Mouse (Mus musculus): Measurements from ENCODE around the gene 4921517D22Rik. TPM values are rescaled to one million over a fixed set of nuclear protein-coding genes. Genes with fewer than 3 reads are reported as not detected.
"Not testable (repeated sequence)": the region's sequence is repeated elsewhere in the genome, so short reads cannot be mapped to it uniquely, and the experiment has no call there.

4921517D22Rik gene
- not detected in 2 replicates for polyA plus RNA-seq (2012; rRNA removed)

DNA sequence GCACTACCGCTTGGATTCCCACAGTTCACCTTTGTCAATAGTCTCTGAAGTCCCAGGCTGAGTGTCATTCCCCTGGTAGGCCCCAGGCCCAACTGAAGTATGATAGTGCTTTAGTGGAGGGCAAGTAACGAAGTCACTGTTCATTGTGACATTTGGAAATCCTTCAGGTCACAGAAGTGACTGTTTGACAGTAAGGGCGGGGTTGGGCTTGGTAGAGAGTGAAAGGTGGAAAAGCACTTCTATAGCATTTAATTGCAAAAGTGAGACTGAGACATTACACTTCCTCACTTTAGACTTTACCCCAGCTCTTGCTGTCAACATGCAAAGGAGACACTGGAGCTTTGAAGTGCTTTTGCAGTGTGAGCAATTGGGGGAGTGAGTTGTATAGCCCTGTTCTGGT is at the start of gene 4921517D22Rik:
4921517D22Rik (minus strand) TSS at position 101 of the 400 bp plus-strand sequence.
- TF ChIP-seq CTCF (IDR thresholded peaks at IDR 0.05; ENCODE audit: extremely low read depth, insufficient read depth, insufficient read length, insufficient replicate concordance) = no peak
- no peak for TF ChIP-seq POLR2A (IDR thresholded peaks at IDR 0.05; ENCODE audit: low read depth, low read length)
- no peak within 1 kb of the TSS for H3K4me3 ChIP-seq (ENCODE audit: extremely low read depth, insufficient read depth, insufficient read length)
- no peak for DNase-seq (ENCODE audit: low read depth in 1 of 2, low spot score in 2 of 2)
- H3K4me1 ChIP-seq (ENCODE audit: control insufficient read depth, insufficient read depth, insufficient read length) = no peaks in the 10 kb centered on the region
- 92% methylated on average over 3 of the region's 3 CpGs for WGBS
- no peaks in the 10 kb centered on the region for H3K36me3 ChIP-seq (ENCODE audit: control insufficient read depth, insufficient read depth, low read length)
- no peak within 1 kb of the TSS for H3K27ac ChIP-seq (ENCODE audit: insufficient read depth, low read length)
- no peaks in the 10 kb centered on the region for H3K27me3 ChIP-seq (ENCODE audit: control insufficient read depth, insufficient read depth, low read length)

DNA sequence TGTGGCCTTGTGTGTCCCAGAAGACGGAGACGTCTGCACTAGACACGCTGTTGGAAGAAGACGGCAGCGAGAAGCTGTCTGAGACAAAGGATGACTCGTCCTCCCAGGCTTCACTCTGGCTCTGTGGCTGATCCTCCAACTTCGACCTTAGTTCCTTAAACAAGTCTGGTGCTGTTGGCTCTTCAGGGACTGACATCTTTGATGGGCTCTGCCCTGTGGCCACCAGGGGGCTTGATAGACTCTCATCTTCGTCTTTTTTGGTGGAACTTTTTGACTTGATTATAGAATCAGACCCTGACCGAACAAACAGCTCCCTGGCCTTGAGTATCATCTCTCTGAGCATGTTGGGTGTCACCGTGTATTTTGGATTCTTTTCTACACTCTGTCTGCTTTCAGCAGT is 47.8 kb upstream of the 4921517D22Rik start:
- WGBS = 44% methylated on average over 10 of the region's 10 CpGs
- no peaks in the 10 kb centered on the region for H3K4me1 ChIP-seq (ENCODE audit: control insufficient read depth, insufficient read depth, insufficient read length)
- TF ChIP-seq CTCF (IDR thresholded peaks at IDR 0.05; ENCODE audit: extremely low read depth, insufficient read depth, insufficient read length, insufficient replicate concordance) = no peak
- TF ChIP-seq POLR2A (IDR thresholded peaks at IDR 0.05; ENCODE audit: low read depth, low read length) = no peak
- no peak overlapping the region for H3K27ac ChIP-seq (ENCODE audit: insufficient read depth, low read length)
- H3K36me3 ChIP-seq (ENCODE audit: control insufficient read depth, insufficient read depth, low read length) = no peaks in the 10 kb centered on the region
- no peak for DNase-seq (ENCODE audit: low read depth in 1 of 2, low spot score in 2 of 2)
- H3K4me3 ChIP-seq (ENCODE audit: extremely low read depth, insufficient read depth, insufficient read length) = no peak overlapping the region
- H3K27me3 ChIP-seq (ENCODE audit: control insufficient read depth, insufficient read depth, low read length) = no peaks in the 10 kb centered on the region

DNA sequence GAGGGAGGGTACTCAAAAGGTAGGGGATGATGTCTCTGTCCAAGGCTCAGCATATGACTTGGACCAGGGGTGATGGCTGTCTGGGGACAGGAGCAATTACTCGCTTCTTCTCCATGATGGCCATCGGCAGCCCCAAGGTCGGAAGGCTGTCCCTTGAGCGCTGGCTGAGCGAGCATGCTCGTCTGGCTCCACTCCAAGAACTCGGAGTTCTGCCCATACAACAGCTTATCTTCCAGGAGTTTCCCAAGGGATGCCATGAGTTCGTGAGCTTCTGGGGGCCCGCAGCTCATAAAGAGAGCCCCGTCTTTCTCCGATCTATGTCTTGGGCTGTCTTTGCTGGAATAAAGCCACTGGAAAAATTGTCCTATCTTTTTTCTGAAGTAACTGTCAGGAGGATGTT is 47.2 kb upstream of the 4921517D22Rik start:
- no peak for DNase-seq (ENCODE audit: low read depth in 1 of 2, low spot score in 2 of 2)
- 91% methylated on average over 11 of the region's 11 CpGs for WGBS
- TF ChIP-seq CTCF (IDR thresholded peaks at IDR 0.05; ENCODE audit: extremely low read depth, insufficient read depth, insufficient read length, insufficient replicate concordance) (no peak), POLR2A (IDR thresholded peaks at IDR 0.05; ENCODE audit: low read depth, low read length) (no peak)

DNA sequence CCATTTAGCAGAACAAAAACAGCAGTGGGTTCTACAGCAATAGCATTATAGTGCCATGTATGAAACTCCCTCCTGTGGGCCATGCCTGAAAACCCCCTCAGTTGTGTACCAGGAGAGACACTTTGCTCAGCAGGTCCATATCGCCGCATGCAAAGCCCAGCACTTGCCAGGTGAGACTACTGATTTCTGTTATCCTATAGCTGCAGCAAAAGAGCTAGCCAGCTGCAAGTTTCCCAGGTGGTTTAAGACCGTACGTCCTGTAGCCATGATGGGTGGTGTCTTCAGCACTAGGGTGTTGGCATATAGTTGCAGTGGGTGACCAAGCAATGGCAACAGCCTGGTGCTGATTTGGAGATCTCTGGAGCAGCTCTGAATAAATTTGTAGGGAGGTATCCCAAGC is 45.5 kb upstream of the 4921517D22Rik start:
- H3K27ac ChIP-seq (ENCODE audit: insufficient read depth, low read length) = peak overlapping the region; percentile 54; the same call in 1 of the 2 replicates

More for the DNA sequence above, 47.2 kb upstream of the 4921517D22Rik start:
- Histone ChIP-seq H3K4me1 (ENCODE audit: control insufficient read depth, insufficient read depth, insufficient read length) (no peaks in the 10 kb centered on the region), H3K27ac (ENCODE audit: insufficient read depth, low read length) (no peak overlapping the region), H3K27me3 (ENCODE audit: control insufficient read depth, insufficient read depth, low read length) (no peaks in the 10 kb centered on the region), H3K36me3 (ENCODE audit: control insufficient read depth, insufficient read depth, low read length) (no peaks in the 10 kb centered on the region), H3K4me3 (ENCODE audit: extremely low read depth, insufficient read depth, insufficient read length) (no peak overlapping the region)

DNA sequence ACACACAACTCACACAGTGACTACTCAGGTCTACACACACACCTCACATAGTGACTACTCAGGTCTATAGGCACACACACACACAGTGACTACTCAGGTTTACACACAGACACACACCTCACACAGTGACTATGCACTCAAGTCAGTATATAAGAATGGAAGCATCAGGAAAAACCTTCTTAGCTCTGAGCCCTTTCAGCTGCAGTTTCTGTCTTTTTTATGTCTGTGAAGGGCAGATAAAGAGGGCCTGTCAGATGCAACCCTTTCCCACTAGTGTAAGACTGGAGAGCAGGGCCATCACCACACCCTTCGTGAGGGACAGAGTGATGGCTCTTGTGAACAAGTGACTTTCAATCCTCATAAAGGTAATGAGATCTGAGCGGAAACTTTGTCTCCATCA is 44.5 kb upstream of the 4921517D22Rik start:
- no peak overlapping the region; the same call in 1 of the 2 replicates for H3K27ac ChIP-seq (ENCODE audit: insufficient read depth, low read length)
- DNase-seq (ENCODE audit: low read depth in 1 of 2, low spot score in 2 of 2) = no peak
- no peaks in the 10 kb centered on the region for H3K36me3 ChIP-seq (ENCODE audit: control insufficient read depth, insufficient read depth, low read length)
- H3K4me3 ChIP-seq (ENCODE audit: extremely low read depth, insufficient read depth, insufficient read length) = no peak overlapping the region
- no peaks in the 10 kb centered on the region for H3K4me1 ChIP-seq (ENCODE audit: control insufficient read depth, insufficient read depth, insufficient read length)
- no peaks in the 10 kb centered on the region for H3K27me3 ChIP-seq (ENCODE audit: control insufficient read depth, insufficient read depth, low read length)
- TF ChIP-seq CTCF (IDR thresholded peaks at IDR 0.05; ENCODE audit: extremely low read depth, insufficient read depth, insufficient read length, insufficient replicate concordance) (no peak), POLR2A (IDR thresholded peaks at IDR 0.05; ENCODE audit: low read depth, low read length) (no peak)
- 86% methylated on average over 2 of the region's 2 CpGs for WGBS

More for the DNA sequence above, 45.5 kb upstream of the 4921517D22Rik start:
- TF ChIP-seq CTCF (IDR thresholded peaks at IDR 0.05; ENCODE audit: extremely low read depth, insufficient read depth, insufficient read length, insufficient replicate concordance) (no peak), POLR2A (IDR thresholded peaks at IDR 0.05; ENCODE audit: low read depth, low read length) (no peak)
- H3K27me3 ChIP-seq (ENCODE audit: control insufficient read depth, insufficient read depth, low read length) = no peaks in the 10 kb centered on the region
- no peak overlapping the region for H3K4me3 ChIP-seq (ENCODE audit: extremely low read depth, insufficient read depth, insufficient read length)
- H3K4me1 ChIP-seq (ENCODE audit: control insufficient read depth, insufficient read depth, insufficient read length) = no peaks in the 10 kb centered on the region
- no peaks in the 10 kb centered on the region for H3K36me3 ChIP-seq (ENCODE audit: control insufficient read depth, insufficient read depth, low read length)
- no peak for DNase-seq (ENCODE audit: low read depth in 1 of 2, low spot score in 2 of 2)
- 82% methylated on average over 4 of the region's 4 CpGs for WGBS

DNA sequence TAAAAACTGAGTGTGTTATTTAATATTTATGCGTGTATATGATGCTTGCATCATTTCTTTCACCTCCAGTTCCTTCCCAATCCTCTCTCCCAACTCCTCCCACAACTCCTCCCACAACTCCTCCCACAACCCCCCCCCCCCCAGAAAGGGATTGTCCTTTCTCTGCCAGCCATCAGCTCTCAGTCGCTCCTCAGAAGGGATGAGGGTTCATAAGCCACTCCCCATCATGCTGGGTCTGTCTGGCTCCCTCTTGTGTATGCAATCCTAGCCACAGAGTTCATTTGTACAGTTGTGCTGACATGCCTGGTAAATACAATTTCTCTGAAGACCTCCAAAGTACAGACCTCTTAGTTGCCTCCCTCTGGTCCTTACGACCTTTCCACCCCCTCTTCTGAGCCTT is 41.3 kb upstream of the 4921517D22Rik start:
- WGBS = 28% methylated on average over 3 of the region's 3 CpGs
- no peak for DNase-seq (ENCODE audit: low read depth in 1 of 2, low spot score in 2 of 2)
- TF ChIP-seq CTCF (IDR thresholded peaks at IDR 0.05; ENCODE audit: extremely low read depth, insufficient read depth, insufficient read length, insufficient replicate concordance) (no peak), POLR2A (IDR thresholded peaks at IDR 0.05; ENCODE audit: low read depth, low read length) (no peak)

DNA sequence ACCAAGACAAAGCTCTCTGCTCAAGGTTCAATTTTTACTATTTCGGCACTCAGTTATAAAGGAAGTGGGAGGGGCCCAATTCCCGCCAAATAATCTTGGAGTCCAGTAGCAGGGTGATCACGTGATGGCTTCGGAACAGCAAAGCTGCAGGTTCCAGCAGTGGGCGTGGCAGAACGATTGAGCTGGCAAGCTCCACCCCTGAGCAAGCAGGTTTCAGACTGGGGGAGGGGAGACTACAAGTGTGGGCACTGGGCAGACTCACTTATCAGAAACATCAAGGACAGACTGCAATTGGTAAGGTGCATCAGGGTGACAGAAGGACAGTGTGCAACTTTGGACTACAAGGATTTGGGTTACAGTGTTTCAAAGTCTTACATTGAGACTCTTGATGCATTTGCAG is 40.4 kb upstream of the 4921517D22Rik start:
- not testable (repeated sequence) for DNase-seq (ENCODE audit: low read depth in 1 of 2, low spot score in 2 of 2); H3K4me1 ChIP-seq (ENCODE audit: control insufficient read depth, insufficient read depth, insufficient read length); H3K27ac ChIP-seq (ENCODE audit: insufficient read depth, low read length); H3K36me3 ChIP-seq (ENCODE audit: control insufficient read depth, insufficient read depth, low read length); H3K27me3 ChIP-seq (ENCODE audit: control insufficient read depth, insufficient read depth, low read length); H3K4me3 ChIP-seq (ENCODE audit: extremely low read depth, insufficient read depth, insufficient read length)
- WGBS = 38% methylated on average over 6 of the region's 6 CpGs

More for the DNA sequence above, 41.3 kb upstream of the 4921517D22Rik start:
- Histone ChIP-seq H3K36me3 (ENCODE audit: control insufficient read depth, insufficient read depth, low read length) (no peaks in the 10 kb centered on the region), H3K4me1 (ENCODE audit: control insufficient read depth, insufficient read depth, insufficient read length) (no peaks in the 10 kb centered on the region), H3K27me3 (ENCODE audit: control insufficient read depth, insufficient read depth, low read length) (no peaks in the 10 kb centered on the region), H3K27ac (ENCODE audit: insufficient read depth, low read length) (no peak overlapping the region), H3K4me3 (ENCODE audit: extremely low read depth, insufficient read depth, insufficient read length) (no peak overlapping the region)
